Mouse (Mus musculus) erythroblast, embryonic 14.5 days (primary cell): ENCODE data around the gene Zfp867.

Experiments
- GATA1 ChIP-seq: IDR thresholded peaks from 2 replicates; pipeline ENCODE4 v1.6.1; 2012; ENCODE audit warnings: low read length, inconsistent platforms, mixed read lengths
- TAL1 ChIP-seq: IDR thresholded peaks from 3 replicates; pipeline ENCODE4 v1.6.1; 2012; ENCODE audit warnings: low read length, inconsistent platforms, mixed read lengths

- TF ChIP-seq GATA1 (no peak), TAL1 (no peak)
Measured at GRCm38 (mm10) chr11:59460459-59460858, 11.8 kb downstream of the Zfp867 start.
